Mouse (Mus musculus) left cerebral cortex, postnatal 4 days (tissue): Measurements from ENCODE around the gene Tmc3. TPM values are rescaled to one million over a fixed set of nuclear protein-coding genes. Genes with fewer than 3 reads are reported as not detected.

Source experiments
- DNase-seq: peaks from one replicate; pipeline ENCODE4 v3.0.0-alpha.2; 2022
- intact Hi-C: fragments of 180-260 bp; cut with DNase I; formaldehyde crosslinking; loops from one replicate; pipeline ENCODE4 v1.15.1; 2025
- total RNA-seq, 2 experiments: library from RNA; stranded (reverse); gene quantifications; 2 replicates each; pipeline ENCODE4 v1.2.3; 2021

The Tmc3 gene
- total RNA-seq, 2 experiments from 2014 or later, result 0.08 TPM

GRCm38 (mm10) chr7:83580946-83581345 is 3.8 kb upstream of the Tmc3 start:
- intact Hi-C loops, result no loop called here
- DNase-seq, result peak; percentile 68

- DNase-seq, result no peak
- intact Hi-C loops, result no loop called here
These were observed 9.3 kb downstream of the Tmc3 start for GRCm38 (mm10) chr7:83594056-83594455.

GRCm38 (mm10) chr7:83597063-83597462 is 12.3 kb downstream of the Tmc3 start:
- DNase-seq, result no peak
- intact Hi-C loops, result no loop called here

- intact Hi-C loops, result no loop called here
- DNase-seq, result no peak
These were observed 14.5 kb downstream of the Tmc3 start for GRCm38 (mm10) chr7:83598997-83599912.

- intact Hi-C loops, result no loop called here
- DNase-seq, result peak; percentile 51
These were observed 15.2 kb downstream of the Tmc3 start for GRCm38 (mm10) chr7:83599913-83600286.

- intact Hi-C loops, result no loop called here
- no peak for DNase-seq
These were observed 19.6 kb downstream of the Tmc3 start for GRCm38 (mm10) chr7:83604180-83604944.

GRCm38 (mm10) chr7:83606796-83607195 is 22.1 kb downstream of the Tmc3 start:
- intact Hi-C loops, result no loop called here

GRCm38 (mm10) chr7:83609891-83610290 is 25.2 kb downstream of the Tmc3 start:
- intact Hi-C loops, result no loop called here
- no peak for DNase-seq

More at GRCm38 (mm10) chr7:83606796-83607195, 22.1 kb downstream of the Tmc3 start:
- no peak for DNase-seq

GRCm38 (mm10) chr7:83611886-83612285 is 27.2 kb downstream of the Tmc3 start:
- intact Hi-C loops, result no loop called here
- no peak for DNase-seq

GRCm38 (mm10) chr7:83615272-83615671 is 30.5 kb downstream of the Tmc3 start:
- no peak for DNase-seq

GRCm38 (mm10) chr7:83615815-83616214 is 31.1 kb downstream of the Tmc3 start:
- intact Hi-C loops, result no loop called here
- DNase-seq, result no peak

More at GRCm38 (mm10) chr7:83615272-83615671, 30.5 kb downstream of the Tmc3 start:
- intact Hi-C loops, result no loop called here

- intact Hi-C loops, result no loop called here
- no peak for DNase-seq
These were observed 31.5 kb downstream of the Tmc3 start for GRCm38 (mm10) chr7:83616268-83616667.

GRCm38 (mm10) chr7:83618709-83619108 is 34.0 kb downstream of the Tmc3 start:
- intact Hi-C loops, result no loop called here
- DNase-seq, result no peak

- no peak for DNase-seq
- intact Hi-C loops, result no loop called here
These were observed 37.9 kb downstream of the Tmc3 start for GRCm38 (mm10) chr7:83622582-83622981.

GRCm38 (mm10) chr7:83624065-83624464 is 39.3 kb downstream of the Tmc3 start:
- no peak for DNase-seq
- intact Hi-C loops, result no loop called here

- no peak for DNase-seq
- intact Hi-C loops, result no loop called here
These were observed 42.0 kb downstream of the Tmc3 start for GRCm38 (mm10) chr7:83626557-83627257.

GRCm38 (mm10) chr7:83627369-83627768 is 42.6 kb downstream of the Tmc3 start:
- intact Hi-C loops, result no loop called here
- DNase-seq, result no peak

GRCm38 (mm10) chr7:83631073-83631827 is 46.5 kb downstream of the Tmc3 start:
- DNase-seq, result no peak
- intact Hi-C loops, result no loop called here

- intact Hi-C loops, result no loop called here
- peak; percentile 84 for DNase-seq
These were observed 47.3 kb downstream of the Tmc3 start, which contains the start of gene Stard5 for GRCm38 (mm10) chr7:83631828-83632681. Gene Stard5, plus strand, starts transcription at chr7:83631959.
